Mouse (Mus musculus): ENCODE measurements around the gene Brk1.

Gene Brk1

GRCm38 (mm10) chr6:113661353-113662241 lies 57.0 kb downstream of the Brk1 start:
- DNase-seq: peak; percentile 83

GRCm38 (mm10) chr6:113662964-113663700 lies 58.6 kb downstream of the Brk1 start:
- DNase-seq: no peak

- DNase-seq: no peak
Measured at GRCm38 (mm10) chr6:113664305-113664704, 59.7 kb downstream of the Brk1 start.

Measured in kidney, adult 11 months (tissue).